Mouse (Mus musculus) brain, embryonic 14.5 days (tissue): Measurements from ENCODE around the gene Katnb1.

Experiments used
- CTCF ChIP-seq: fragments of 200-500 bp; IDR thresholded peaks from 2 replicates; pipeline ENCODE4 v1.5.1; 2012; ENCODE audit warnings: inconsistent platforms, mild to moderate bottlenecking, moderate library complexity, borderline replicate concordance; ENCODE audit not compliant: insufficient read depth, insufficient read length; ENCODE audit errors: extremely low read depth
- POLR2A ChIP-seq: fragments of 200-500 bp; IDR thresholded peaks from 2 replicates; pipeline ENCODE4 v1.6.1; 2012; ENCODE audit warnings: mild to moderate bottlenecking, inconsistent platforms, borderline replicate concordance; ENCODE audit not compliant: poor library complexity, insufficient read depth, insufficient read length, severe bottlenecking; ENCODE audit errors: extremely low read depth

- TF ChIP-seq POLR2A (no peak), CTCF (no peak)
These were observed 36.2 kb upstream of the Katnb1 start for GRCm38 (mm10) chr8:95044811-95045210.
